Mouse (Mus musculus): ENCODE data around the gene Nav3.

DNA sequence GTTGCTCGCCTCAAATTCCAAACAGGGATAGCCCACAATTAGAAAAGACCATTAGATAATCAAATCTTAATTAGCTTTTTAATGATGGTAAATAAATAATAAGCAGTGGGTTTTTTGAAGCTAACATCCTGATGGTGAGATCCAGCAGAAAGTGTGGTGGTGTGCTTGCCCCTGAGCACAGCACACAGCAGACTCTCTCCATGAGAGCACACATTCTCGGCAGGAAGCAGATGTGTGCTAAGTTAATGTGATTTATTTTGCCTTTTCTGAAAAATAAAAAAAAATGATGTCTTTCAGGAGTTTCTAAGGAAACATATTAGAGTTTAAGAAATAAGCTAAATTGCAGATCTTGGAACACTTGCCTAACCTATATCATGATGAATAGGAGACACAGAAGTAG lies 531.9 kb downstream of the Nav3 start:
- TF ChIP-seq POLR2A (IDR thresholded peaks at IDR 0.05; ENCODE audit: borderline replicate concordance, extremely low read depth, insufficient read depth, insufficient read length, poor library complexity, severe bottlenecking) (no peak), CTCF (IDR thresholded peaks at IDR 0.05; ENCODE audit: borderline replicate concordance, extremely low read depth, insufficient read depth, insufficient read length) (no peak)
